Mouse (Mus musculus) gastrocnemius, postnatal 10 days (tissue): Measurements from ENCODE around the gene Zkscan2. TPM values are rescaled to one million over a fixed set of nuclear protein-coding genes. Genes with fewer than 3 reads are reported as not detected.

Experiments
- DNase-seq: peaks from one replicate; pipeline ENCODE4 v3.0.0; 2021; ENCODE audit warnings: mixed read lengths
- total RNA-seq, 2 experiments: library from RNA; stranded (reverse); gene quantifications; 2 replicates each; pipeline ENCODE4 v1.2.3; 2021

The Zkscan2 gene
- total RNA-seq, 2 experiments from 2014 or later, result 0.33 to 0.52 TPM

DNA sequence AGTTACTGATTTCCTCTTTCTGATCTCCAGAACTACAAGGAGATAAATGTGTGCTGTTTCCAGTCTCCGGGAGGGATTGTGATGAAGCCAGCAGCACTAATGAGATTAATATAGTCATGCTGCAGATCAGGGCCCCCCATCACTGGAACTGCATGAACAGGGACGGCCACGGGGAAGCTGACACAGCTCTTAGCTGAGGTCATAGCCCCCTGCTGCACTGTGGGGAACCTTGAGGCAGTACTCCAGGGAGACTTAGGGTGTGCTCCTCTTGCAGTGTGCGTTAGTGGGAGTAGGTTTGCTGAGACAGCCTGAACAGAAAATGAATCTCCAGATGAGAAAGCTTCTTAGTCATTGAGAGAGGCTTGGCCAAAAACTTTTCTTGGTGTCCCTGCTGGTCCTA, 69.0 kb downstream of the Zkscan2 start:
- DNase-seq, result no peak

DNA sequence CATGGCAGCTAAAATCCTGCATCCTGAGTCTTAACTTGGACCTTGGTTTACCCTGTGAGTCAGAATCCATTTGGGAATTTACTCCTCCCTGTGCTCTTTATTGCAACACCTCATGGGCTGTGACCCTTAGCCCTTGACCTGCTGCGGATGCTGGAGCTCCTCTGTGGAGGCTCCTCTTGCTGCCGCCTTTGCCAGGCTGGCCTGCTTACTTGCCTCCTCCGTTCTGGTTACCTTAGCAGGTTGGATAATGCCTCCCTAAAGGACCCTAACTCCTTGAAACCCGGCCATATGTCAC, 69.9 kb downstream of the Zkscan2 start:
- no peak for DNase-seq

DNA sequence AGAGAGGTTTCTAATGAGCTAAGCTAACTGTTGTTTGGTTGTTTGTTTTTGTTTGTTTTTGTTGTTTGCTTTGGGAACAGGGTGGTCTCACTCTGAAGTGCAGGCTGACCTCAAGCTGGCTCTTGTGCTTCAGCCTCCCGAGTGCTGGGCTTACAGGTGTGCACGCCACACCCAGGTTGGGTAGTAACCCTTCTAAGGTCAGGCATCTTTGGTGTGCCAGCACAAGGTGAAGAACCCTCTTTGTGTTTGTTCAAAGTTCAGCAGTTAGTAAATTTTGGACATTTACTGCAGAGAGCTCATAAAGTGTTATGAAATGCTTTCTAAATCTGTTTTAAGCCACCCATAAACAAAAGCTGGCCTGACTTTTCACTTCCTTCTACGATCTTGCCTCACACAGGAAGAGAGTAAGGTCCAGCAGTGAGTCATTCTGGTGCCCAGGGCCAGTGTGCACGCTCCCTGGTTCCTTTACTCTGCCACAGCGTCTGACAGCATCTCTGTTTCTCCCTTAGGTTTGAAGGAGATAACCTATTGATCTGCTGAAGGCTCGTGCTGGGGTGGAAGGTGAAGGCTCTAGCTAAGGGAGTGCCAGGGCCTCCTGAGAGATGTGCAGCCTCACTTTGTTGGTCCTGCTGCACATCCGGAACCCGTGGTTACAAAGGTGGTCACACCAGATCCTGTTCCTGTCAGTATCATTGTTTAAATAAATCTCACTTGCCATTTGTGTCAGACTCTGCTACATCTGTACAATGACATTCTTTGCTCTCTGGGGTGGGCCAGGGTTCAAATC, 70.4 kb downstream of the Zkscan2 start:
- no peak for DNase-seq

Other genes starting within 250 kb of the Zkscan2 start
- gene Lcmt1, start 130.7 kb downstream of the Zkscan2 start, total RNA-seq, result 10 to 100 TPM; 29.4 to 29.7 TPM
- 10 to 100 TPM; 18.6 to 31.9 TPM for gene Arhgap17, start 130.5 kb downstream of the Zkscan2 start, total RNA-seq
- not detected for gene Aqp8, start 38.2 kb downstream of the Zkscan2 start, total RNA-seq